Mouse (Mus musculus) neural tube, embryonic 10.5 days (tissue): ENCODE measurements around the gene Nmrk1.

Experiments
- DNase-seq: peaks from one replicate; pipeline ENCODE4 v3.0.0-alpha.2; 2017; ENCODE audit warnings: low spot score; ENCODE audit errors: extremely low spot score

Nmrk1 gene

DNA sequence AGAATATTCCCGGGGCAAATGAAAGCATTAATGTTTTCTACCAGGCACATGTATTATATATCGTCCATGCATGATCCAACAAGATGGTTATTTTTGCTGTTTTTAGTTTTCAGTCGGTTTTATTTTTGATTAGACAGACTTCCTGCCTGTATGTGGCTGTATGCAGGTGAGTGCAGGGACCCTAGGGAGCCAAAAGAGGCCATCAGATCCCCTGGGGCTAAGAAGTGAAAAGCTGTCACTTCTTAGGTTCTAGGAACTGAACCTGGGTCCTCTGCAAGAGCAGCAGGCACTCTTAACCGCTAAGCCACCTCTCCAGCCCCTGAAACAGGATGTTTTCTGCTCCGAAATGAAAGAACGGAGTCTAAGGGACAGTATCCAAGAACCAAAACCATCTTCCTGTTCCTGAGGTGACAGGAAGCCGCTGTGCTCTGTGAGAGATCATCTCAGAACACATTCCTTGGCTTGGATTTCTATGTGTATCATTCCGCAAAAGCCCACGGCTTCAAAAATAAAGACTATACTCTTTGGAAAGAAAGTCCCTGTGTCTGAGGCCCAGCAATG, 16.0 kb upstream of the Nmrk1 start:
- no peak for DNase-seq

DNA sequence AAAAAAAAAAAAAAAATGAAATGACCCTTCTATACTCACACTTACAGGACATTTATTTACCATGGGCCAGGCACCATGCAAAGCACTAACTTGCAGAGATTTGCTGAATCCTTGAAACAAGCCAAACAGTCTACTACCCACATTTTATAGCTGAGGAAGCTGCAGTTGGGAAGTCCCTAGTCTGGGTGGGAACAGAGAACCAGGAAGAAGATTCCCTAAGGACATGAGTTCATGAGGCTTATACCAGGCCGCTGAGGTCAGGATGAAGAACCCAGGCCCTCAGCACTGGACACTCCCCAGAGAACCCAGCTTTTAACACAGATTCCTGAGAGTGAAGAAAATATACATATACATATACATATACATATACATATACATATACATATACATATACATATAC, 14.2 kb upstream of the Nmrk1 start:
- DNase-seq = no peak

DNA sequence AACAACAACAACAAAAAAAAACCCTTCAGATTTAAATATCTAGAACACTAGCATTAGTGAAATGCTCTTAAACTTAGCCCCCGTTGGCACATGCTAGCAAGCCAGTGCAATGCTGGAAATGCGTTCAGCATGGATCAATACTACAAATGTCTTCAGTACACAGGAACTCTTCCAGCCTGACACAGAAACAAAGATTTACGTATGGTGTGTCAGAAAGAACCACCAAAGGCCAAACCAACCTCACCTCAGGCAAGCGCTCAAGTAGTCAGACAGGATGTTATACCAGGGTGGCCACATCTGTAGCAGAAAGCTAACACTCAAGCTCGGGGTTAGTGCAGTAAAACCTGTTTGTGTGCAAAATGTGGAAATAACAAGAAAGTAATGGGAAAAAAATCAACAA, 12.7 kb upstream of the Nmrk1 start:
- no peak for DNase-seq

DNA sequence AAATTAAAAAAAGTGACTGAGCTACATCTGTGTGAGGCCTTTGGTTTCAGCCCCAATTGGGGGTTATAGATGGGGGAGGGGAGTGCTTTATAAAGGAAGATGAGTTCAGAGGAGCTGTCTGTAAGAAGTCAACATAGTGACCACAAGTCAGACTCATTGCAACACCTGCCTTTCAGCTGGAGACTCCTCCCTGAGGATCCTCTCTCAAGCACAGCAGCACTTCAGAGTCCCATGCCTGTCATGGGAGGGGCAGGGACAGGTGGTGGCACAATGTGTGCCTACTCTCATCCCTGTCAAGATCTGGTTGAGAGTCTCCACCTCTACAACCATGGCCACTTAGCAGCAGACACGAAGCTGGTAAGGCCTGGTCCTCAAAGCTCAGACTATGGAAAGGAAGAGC, 12.1 kb upstream of the Nmrk1 start:
- DNase-seq = no peak

GRCm38 (mm10) chr19:18623894-18624293, 7.9 kb upstream of the Nmrk1 start:
- no peak for DNase-seq

DNA sequence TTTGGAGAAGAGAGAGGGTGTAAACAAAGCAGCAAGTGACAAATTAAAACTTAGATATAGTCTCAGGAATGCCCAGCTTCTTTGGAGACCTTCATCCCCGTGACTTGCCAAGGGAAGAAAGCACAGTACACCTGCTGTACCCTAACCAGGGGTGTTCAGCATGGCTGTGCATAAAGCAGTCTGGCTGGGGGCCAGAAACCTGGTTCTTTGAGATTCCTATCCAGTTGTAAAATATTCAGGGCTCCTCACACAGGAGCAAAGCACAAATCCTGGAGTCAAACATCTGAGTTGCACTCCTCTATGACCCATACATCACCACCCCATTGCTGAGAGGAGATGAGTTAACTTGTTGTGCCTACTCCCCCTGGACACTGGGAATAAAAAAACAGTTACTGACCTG, 2.2 kb upstream of the Nmrk1 start:
- DNase-seq = no peak

DNA sequence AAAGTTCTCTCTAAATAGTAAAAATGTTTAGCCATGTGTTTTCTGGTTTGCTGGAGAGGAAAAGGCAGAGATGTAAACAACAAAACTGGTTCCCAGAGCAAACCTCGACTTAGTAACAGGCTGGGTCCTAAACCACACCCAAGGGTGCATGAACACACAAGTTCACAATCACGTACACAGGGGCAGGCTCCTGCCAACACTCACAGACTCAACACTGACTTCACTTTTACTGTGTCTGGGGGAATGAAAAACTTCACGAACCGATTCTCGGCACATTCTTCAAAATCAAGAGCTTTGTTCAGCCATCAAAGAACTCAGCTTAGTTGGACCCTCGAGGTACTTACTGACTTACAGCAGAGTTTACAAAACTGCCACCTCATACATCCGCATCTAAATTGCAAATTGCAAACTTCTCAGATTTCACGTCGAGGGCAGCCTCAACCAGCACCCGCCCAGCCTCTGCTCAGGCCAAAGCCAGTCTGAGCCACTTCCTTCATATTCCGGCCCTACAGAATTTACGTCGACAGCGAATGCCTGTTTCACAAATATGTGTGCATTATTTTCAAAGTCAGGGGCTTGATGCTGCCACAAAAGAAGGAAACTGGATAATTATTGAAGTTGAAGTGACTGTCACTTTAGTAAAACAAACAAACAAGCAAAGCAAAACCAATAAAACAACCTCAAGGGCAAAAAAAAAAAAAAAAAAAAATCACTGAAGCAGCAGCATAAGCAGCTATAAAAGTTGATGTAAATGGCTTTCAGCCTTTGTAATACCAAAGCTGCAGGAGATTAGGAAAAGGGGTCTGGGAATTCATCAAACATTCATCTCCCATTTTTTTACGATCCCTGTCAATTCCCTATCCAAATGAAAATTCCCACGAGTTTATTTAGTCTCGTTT, 1.3 kb upstream of the Nmrk1 start:
- DNase-seq = peak; percentile 30

GRCm38 (mm10) chr19:18631161-18631643, 548 bp upstream of the Nmrk1 start:
- DNase-seq = no peak

DNA sequence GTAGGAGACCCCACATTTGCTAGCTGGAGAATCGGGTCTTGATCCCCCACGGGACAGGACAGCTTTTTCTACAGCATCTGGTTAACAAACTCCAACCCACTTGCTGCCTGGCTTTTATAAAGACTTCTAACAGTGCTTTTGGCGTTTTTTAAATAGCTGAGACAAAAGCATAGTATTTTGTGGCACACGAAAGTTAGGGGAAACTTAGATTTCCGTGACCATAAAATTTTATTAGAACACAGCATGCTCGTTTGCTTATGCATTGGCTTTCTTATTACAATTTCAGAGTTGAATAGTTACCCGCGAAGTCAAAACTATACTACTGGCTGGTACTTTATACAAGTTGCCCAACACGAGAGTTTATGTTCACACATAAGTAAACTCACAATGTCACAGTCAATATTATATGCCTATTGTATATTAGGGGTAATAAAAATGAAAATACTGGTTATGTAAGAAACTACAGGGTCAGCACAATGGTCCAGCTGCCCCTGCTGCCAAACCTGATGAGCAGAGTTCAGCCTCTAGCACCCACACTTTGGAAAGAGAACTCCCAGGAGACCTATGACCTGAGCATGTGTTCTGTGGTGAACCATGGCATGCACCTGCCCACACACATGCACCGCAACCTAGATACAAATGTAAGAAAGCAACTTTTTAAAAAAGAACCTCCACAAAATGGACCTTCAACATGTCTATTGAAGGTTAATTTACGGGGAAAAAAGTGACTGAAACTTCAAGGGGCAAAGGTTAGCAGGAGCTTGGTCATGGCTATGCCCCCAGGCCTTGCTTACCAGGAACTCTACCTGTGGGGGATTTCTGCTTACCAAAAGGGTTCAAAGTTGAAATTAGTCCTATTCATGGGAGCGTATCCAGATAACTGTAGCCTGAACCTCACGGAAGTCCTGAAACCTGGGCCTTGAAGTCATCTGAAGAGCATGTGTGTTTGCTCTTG, 758 bp downstream of the Nmrk1 start:
- no peak for DNase-seq

DNA sequence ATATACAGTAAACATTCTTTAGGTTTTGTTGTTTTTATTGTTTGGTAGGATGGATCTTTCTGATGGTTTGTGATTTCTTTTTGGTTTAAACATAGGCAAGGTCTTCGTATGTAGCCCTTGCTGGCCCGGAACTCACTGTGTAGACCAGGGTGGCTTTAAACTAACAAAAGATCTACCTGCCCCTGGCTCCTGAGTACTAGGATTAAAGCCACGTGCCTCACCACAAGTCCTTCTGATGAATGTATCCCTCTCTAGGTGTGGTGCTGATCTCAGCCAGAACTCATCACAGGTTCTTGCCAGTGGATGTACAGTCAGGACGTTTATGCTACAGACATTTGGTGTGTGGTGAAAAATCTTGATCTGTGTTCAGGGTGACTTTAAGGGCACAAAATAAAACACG, 6.2 kb downstream of the Nmrk1 start:
- DNase-seq = no peak

DNA sequence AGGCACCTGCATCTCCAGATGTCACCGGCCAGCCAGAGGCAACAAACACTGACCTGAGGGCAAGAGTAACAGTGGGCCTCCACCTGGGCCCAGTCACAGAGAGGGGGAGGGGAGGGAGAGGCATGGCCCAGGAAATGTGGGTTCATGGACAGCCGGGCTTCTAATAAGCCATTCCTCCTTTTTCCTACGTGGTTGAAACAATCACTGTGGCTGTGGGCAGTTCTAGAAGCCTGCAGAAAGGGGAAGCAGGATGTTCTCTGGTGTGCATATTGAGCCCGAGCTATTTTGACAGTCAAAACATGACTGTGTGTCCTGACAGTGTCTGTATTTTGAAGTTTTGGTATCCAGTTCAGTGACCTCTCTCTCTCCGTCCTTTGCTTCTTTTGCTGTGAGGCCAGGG, 7.2 kb downstream of the Nmrk1 start:
- no peak for DNase-seq

DNA sequence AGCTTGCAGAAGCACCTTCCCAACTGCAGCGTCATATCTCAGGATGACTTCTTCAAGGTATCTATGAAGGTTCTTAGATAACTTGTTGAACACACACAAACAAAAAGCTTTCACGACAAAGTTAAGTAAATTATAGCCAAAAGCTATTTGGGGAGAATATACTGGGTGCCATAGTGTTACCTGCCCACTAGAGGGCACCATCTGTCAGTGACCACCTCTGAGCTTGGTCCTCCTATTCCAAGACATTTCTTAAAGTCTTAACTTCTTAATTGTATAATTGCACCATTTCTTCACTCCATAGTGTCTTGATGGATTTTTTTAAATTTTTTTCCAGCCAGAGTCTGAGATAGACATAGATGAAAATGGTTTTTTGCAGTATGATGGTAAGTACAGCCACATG, 7.8 kb downstream of the Nmrk1 start:
- DNase-seq = no peak

- DNase-seq = no peak
Measured at GRCm38 (mm10) chr19:18641001-18641400, 9.3 kb downstream of the Nmrk1 start.

DNA sequence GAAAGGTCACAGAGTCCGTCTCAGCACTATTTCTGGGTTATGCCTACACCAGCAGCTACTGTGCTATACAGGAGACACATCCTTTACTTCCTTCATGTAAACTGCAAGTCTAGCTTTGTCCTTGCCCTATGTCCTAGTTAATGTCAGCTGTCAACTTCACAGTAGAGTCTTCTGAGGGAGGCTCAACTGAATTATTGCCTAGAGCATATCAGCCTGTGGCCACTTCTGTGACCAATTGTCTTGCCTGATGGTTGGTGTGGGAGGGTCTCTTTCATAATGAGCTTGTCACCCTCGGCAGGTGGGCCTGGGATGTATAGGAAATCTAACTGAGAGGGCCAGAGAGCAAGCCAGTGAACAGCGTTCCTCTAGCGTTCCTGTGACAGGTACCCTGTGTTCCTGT, 11.7 kb downstream of the Nmrk1 start:
- no peak for DNase-seq

- no peak for DNase-seq
Measured at GRCm38 (mm10) chr19:18644084-18644483, 12.3 kb downstream of the Nmrk1 start.

DNA sequence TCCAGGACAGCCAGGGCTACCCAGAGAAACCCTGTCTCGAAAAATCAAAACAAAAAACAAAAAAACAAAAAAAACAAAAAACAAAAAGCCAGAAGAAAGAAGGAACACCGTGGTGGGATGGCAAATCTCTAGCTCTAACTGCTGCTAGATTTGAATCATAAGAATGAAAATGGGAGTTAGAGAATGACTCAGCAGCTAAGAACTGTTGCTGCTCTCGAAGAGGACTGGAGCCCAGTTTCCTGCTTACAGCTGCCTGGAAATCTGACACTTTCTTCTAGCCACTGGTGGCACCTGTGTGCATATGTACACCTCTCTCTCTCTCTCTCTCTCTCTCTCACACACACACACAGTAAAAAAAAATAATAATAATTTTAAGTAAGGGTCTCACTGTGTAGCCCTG, 14.6 kb downstream of the Nmrk1 start:
- DNase-seq = no peak

- DNase-seq = no peak
Measured at GRCm38 (mm10) chr19:18646853-18647420, 15.2 kb downstream of the Nmrk1 start.

DNA sequence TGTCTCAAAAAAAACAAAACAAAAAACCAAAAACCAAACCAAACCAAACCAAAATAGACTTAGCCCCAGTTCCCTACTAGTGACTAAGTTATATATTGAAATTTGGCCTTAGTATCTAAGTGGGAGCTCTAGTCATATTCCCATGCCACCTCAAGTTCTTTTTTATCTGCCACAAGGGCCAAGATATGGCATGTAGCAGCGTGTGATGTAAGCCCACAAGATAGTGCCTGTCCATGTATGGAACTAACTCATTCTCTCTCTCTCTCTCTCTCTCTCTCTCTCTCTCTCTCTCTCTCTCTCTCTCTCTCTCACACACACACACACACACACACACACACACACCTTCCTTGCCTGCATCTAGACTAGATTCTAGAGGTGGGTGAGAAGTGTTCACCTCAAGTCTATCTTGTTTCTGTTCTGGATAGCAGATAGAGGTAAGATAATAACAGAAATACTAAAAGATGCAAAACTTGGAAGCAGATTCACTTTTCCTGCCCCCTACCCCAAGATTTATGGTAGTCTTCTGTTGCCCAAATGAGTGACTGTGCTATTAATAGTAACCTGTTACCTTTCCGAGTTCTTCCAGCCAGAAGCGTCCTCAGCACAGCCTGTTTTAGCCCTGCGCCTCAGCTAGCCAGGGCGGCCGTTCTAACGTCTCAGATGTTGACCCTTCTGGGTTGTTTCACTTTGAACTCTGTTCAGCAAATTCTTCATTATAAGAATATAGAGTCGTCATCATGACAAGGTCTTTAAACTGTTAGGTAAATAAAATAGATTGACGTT, 16.2 kb downstream of the Nmrk1 start:
- DNase-seq = no peak

- DNase-seq = no peak
Measured at GRCm38 (mm10) chr19:18648558-18648945, 16.8 kb downstream of the Nmrk1 start.

- no peak for DNase-seq
Measured at GRCm38 (mm10) chr19:18649955-18650354, 18.2 kb downstream of the Nmrk1 start.

DNA sequence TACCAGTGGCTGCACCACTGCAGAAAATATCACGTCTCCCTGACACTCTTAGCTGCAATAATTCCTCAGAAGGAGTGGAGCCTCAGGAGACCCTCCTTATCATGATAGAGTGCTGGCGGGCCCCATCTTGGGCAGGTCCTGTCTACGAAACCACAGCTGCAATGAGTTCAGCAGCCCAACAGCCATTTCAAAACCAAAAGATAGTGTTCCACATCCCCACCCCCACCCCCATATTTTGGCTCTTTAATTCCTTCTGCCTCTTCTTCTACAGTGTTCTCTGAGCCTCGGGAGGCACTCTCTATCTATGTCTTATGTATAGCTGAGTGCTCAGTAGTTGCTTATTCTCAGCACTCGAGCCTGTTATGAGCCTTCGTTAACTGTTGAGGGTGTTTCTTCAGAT, 18.7 kb downstream of the Nmrk1 start:
- DNase-seq = no peak
